Mouse (Mus musculus) lung, embryonic 16.5 days (tissue): ENCODE measurements around the gene Rasa3. TPM values are rescaled to one million over a fixed set of nuclear protein-coding genes. Genes with fewer than 3 reads are reported as not detected.
A peak's percentile ranks its signal among the peaks of the same experiment; 100 is the strongest.

Source experiments
- ATAC-seq: fragments of 200-750 bp; cut with Nextera tagmentation; 2 replicates; pipeline ENCODE4 v1.8.0; 2017; ENCODE audit warnings: low read depth, mild to moderate bottlenecking, moderate library complexity
- H3K27ac ChIP-seq: fragments of 300-500 bp; sonication (generic); 2 replicates; pipeline ENCODE4 v1.5.1; 2014; ENCODE audit warnings: mild to moderate bottlenecking, control low read depth, low read length
- H3K27me3 ChIP-seq: fragments of 300-500 bp; sonication (generic); 2 replicates; pipeline ENCODE4 v1.6.1; 2014; ENCODE audit warnings: low read depth, low read length, mixed read lengths; ENCODE audit not compliant: control insufficient read depth, insufficient read depth
- H3K36me3 ChIP-seq: fragments of 300-500 bp; sonication (generic); 2 replicates; pipeline ENCODE4 v1.6.1; 2014; ENCODE audit warnings: low read length; ENCODE audit not compliant: control insufficient read depth, insufficient read depth
- H3K4me1 ChIP-seq: fragments of 300-500 bp; sonication (generic); replicated peaks from 2 replicates; pipeline ENCODE4 v1.6.1; 2014; ENCODE audit warnings: low read length, mixed read lengths; ENCODE audit not compliant: control insufficient read depth, insufficient read depth
- H3K4me2 ChIP-seq: fragments of 300-500 bp; sonication (generic); 2 replicates; pipeline ENCODE4 v1.6.1; 2014; ENCODE audit warnings: low read depth, low read length, control low read depth
- H3K4me3 ChIP-seq: fragments of 300-500 bp; sonication (generic); 2 replicates; pipeline ENCODE4 v1.5.1; 2014; ENCODE audit warnings: mild to moderate bottlenecking, low read length, control low read depth
- H3K9ac ChIP-seq: fragments of 300-500 bp; sonication (generic); 2 replicates; pipeline ENCODE4 v1.6.1; 2014; ENCODE audit warnings: low read length, control low read depth
- H3K9me3 ChIP-seq: fragments of 300-500 bp; sonication (generic); 2 replicates; pipeline ENCODE4 v1.6.1; 2016; ENCODE audit warnings: low read length; ENCODE audit not compliant: control insufficient read depth
- WGBS: fragments of 180-500 bp; shearing (Covaris S2); extraction: QIAGEN DNeasy Blood & Tissue Kit; methylation state at CpG from one replicate; pipeline ENCODE4 v1.1.7; 2014; 5-methylcytosine and 5-hydroxymethylcytosine counted together
- polyA plus RNA-seq: library from polyadenylated mRNA; unstranded; fragments of >200 nt; fragmentation: Nextera tagmentation; extraction: Ambion mirVana; gene quantifications from 2 replicates; pipeline ENCODE4 v1.2.1, GENCODE M21; 2015

Gene Rasa3
- polyA plus RNA-seq, 1 experiment from 2014 or later = 50.7 TPM

DNA sequence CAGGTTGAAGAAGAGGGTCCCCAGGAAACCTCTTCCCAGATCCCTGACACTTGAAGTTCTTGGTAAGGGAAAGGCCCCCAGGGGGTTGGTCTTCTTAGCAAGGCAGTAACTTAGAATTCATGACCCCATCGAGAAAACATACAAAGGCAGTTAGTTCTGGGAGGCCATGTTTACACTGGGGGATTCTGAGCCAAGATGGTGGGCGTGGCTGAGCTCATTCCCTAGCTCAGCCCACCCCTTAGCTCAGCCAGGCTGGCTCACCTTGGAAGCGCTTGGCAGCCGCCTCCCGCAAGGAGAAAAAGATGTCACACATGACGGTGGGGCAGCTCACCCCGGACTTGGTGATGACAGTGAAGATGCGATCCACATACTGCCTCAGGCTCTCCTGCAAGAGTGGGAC lies 92.8 kb downstream of the Rasa3 start:
- H3K27ac ChIP-seq = no peak overlapping the region
- no peak overlapping the region for H3K4me3 ChIP-seq
- H3K4me2 ChIP-seq = no peak overlapping the region
- no peaks in the 10 kb centered on the region for H3K4me1 ChIP-seq
- peaks cover 30% of the 10 kb centered on the region for H3K36me3 ChIP-seq
- WGBS = 48% methylated on average over 8 of the region's 8 CpGs
- peak; percentile 24; the same call in 1 of the 2 replicates for ATAC-seq
- no peak overlapping the region for H3K9ac ChIP-seq
- H3K27me3 ChIP-seq = no peaks in the 10 kb centered on the region
- H3K9me3 ChIP-seq = no peaks in the 10 kb centered on the region

DNA sequence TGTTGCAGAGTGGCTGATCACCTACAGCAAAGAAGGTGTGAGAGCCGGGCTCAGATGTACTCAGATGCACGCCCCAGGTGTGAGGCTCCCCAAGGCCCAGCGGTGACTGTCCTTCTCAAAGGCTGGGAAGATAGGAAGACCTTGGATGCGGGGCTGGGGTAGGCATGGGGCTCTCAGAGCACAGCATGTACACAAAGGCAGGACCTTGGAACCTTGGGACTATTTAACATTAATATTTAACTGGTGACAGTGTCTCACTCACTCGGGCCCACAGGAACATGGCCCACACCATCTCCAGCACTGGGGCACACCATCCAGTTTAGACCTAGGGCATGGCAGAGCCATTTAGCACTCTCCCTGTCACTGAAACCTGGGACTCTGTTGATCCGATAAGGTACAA lies 99.5 kb downstream of the Rasa3 start:
- Histone ChIP-seq H3K4me3 (no peak overlapping the region), H3K4me2 (no peak overlapping the region), H3K36me3 (peaks cover 45% of the 10 kb centered on the region), H3K4me1 (no peaks in the 10 kb centered on the region), H3K9me3 (no peaks in the 10 kb centered on the region), H3K9ac (no peak overlapping the region), H3K27ac (no peak overlapping the region), H3K27me3 (no peaks in the 10 kb centered on the region)
- WGBS = 84% methylated on average over 6 of the region's 6 CpGs
- ATAC-seq = no peak

DNA sequence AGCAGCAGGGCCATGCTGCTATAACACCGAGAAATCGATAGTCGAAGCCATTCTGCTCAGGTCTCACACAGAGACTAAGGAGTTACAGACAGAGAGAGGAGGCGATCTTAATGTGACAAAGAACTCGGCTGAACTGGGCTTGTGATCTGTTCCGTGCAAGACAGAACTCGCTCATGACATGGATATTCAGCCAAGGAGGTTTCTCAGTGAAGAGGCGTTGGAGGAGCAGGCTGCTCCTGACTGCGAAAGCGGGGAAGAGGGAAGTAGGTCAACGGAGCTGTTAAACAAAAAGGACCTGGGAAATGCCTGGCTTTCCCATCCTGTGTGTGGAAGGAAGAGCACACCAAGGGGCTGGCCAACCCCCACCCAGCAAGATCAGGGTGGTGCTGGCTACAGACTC lies 105.4 kb downstream of the Rasa3 start:
- H3K36me3 ChIP-seq = peaks cover 26% of the 10 kb centered on the region
- no peak for ATAC-seq
- no peaks in the 10 kb centered on the region for H3K9me3 ChIP-seq
- no peak overlapping the region for H3K27ac ChIP-seq
- no peak overlapping the region for H3K9ac ChIP-seq
- H3K4me1 ChIP-seq = no peaks in the 10 kb centered on the region
- H3K27me3 ChIP-seq = no peaks in the 10 kb centered on the region
- no peak overlapping the region for H3K4me2 ChIP-seq
- no peak overlapping the region for H3K4me3 ChIP-seq
- WGBS = 88% methylated on average over 11 of the region's 11 CpGs

DNA sequence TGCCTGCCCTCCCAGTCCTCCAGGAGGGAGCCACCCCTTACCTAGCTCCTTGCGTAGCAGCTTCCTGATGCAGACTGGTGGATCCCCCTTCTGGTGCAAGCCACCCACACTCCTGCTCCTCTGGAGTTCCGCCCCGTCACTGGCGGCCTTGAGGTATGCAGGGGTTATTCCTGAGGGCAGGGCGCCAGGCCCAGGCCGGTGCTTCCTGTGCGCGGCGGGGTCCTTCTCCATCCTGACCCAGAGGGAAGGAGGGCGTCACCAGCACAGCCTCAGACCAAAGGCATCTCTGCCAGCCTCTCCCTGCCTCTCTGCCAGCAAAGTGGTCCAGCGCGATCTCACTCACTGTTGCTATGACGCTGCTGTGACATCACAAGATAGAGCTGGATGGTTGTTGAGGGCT lies 115.3 kb downstream of the Rasa3 start, which contains the start of gene 1700029H14Rik:
TSS of gene 1700029H14Rik (minus strand) at position 344 of the 400 bp plus-strand sequence.
- no peak within 1 kb of the TSS for H3K4me2 ChIP-seq
- H3K4me1 ChIP-seq = peaks cover 3% of the 10 kb centered on the region; the same call in 1 of the 2 replicates
- H3K9me3 ChIP-seq = no peaks in the 10 kb centered on the region
- H3K4me3 ChIP-seq = no peak within 1 kb of the TSS
- no peaks in the 10 kb centered on the region for H3K36me3 ChIP-seq
- no peak within 1 kb of the TSS for H3K9ac ChIP-seq
- H3K27me3 ChIP-seq = no peaks in the 10 kb centered on the region
- 18% methylated on average over 13 of the region's 13 CpGs for WGBS
- H3K27ac ChIP-seq = no peak within 1 kb of the TSS
- ATAC-seq = peak; percentile 70

DNA sequence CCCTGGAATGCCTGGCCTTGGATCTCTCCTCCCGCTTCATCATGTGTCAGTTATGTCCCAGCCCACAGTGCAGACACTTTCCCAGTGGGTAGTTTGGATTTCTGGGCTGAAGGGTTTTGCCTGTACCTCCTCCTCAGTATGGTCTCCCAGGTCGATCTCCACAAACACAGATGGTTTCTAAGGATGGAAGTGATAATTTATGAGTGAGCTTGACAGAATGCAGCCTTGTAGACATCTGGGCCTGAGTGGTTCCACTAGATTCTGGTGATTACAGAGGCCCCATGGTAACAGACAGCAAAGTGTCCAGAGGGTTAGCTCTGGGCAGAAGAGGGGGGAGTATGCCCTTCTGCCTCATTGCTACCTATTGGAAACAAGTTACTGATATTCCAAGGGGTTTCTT lies 119.9 kb downstream of the Rasa3 start:
- Histone ChIP-seq H3K4me1 (peaks cover 3% of the 10 kb centered on the region; the same call in 1 of the 2 replicates), H3K27me3 (no peaks in the 10 kb centered on the region), H3K4me3 (no peak overlapping the region), H3K9me3 (no peaks in the 10 kb centered on the region), H3K9ac (no peak overlapping the region), H3K27ac (no peak overlapping the region), H3K4me2 (no peak overlapping the region), H3K36me3 (no peaks in the 10 kb centered on the region)
- WGBS = 57% methylated on average over 2 of the region's 2 CpGs
- ATAC-seq = no peak

DNA sequence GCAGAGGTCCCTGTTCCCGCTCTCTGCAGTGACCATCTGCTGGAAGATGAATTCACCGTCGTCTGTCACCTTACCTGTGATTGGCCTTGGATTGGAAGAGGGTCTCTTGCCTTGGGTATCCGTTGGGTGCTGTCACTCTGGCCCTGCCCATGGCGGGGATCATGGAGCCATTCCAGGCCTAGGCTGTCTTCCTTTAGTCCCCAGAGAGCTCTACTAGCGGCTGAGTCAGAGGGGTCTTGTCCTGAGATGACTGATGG lies 125.9 kb downstream of the Rasa3 start:
- ATAC-seq = no peak
- Histone ChIP-seq H3K27ac (no peak overlapping the region), H3K9me3 (no peaks in the 10 kb centered on the region), H3K27me3 (no peaks in the 10 kb centered on the region), H3K36me3 (no peaks in the 10 kb centered on the region), H3K9ac (no peak overlapping the region), H3K4me3 (no peak overlapping the region), H3K4me1 (peaks cover 4% of the 10 kb centered on the region), H3K4me2 (no peak overlapping the region)
- WGBS = 85% methylated on average over 6 of the region's 6 CpGs

DNA sequence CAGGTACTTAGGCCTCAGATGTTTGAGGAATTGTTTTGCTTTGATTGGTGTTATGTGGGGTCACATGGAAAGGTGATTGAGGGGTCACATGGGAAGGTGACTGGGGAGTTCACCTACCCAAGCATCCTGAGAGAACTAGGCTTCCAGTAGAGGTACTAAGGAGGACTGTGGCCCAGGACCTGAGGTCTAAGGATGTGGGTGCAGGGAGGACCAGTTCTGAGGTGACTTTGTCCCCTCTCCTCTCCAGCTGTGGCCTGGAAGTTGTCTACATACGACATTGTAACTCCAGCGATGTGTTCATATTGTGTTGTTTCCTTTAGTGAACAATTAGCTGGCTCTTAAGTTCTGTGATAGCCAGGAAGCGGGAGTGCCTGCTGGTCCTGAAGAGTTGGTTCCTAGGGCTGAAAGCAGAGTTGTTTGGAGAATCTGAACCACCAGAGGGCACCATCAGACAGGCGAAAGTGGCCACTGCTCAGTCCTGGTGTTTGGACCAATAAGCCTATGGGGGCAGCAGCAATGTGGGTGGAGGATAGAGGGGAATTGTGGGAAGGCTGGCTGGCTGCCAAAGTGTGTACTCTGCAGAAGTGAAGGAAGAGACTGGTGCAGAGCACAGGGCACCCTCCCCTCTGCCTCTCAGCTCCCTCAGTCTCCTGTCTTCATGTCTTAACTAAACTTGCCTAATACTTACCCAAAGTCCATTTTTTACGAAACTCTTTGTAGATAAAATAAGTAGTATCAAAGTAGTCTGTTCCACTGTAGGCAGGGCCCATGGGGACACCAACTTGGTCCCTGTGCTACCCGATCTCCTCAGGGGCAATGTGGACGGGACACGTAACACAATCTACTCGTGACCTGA lies 126.5 kb downstream of the Rasa3 start:
- Histone ChIP-seq H3K9ac (no peak overlapping the region), H3K27me3 (no peaks in the 10 kb centered on the region), H3K27ac (no peak overlapping the region), H3K4me3 (no peak overlapping the region), H3K4me1 (peaks cover 4% of the 10 kb centered on the region), H3K4me2 (no peak overlapping the region), H3K36me3 (no peaks in the 10 kb centered on the region), H3K9me3 (no peaks in the 10 kb centered on the region)
- peak; percentile 95 for ATAC-seq
- 49% methylated on average over 9 of the region's 9 CpGs for WGBS

DNA sequence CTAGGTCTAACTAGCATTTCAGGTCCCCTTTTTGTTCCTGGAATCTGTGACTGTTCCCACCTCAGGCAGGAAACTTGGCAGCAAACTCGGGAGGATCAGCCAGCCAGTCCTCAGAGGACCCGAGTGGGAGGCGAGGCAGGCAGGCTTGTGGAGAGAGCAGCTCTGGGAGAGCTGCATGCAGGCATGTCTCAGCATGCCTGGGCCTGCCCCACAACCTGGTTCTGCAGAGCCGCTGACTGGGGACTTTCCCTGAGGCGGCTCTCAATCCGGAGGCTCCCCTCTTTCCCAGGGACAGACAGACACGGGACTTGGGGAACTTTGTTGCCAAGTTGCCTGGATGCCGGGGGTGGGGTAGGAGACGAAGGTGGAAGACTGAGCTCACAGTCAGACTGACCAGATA lies 128.6 kb downstream of the Rasa3 start:
- Histone ChIP-seq H3K4me2 (no peak overlapping the region), H3K4me3 (no peak overlapping the region), H3K36me3 (no peaks in the 10 kb centered on the region), H3K27ac (no peak overlapping the region), H3K4me1 (peaks cover 4% of the 10 kb centered on the region), H3K9me3 (peaks cover 4% of the 10 kb centered on the region; the same call in 1 of the 2 replicates), H3K9ac (no peak overlapping the region), H3K27me3 (no peaks in the 10 kb centered on the region)
- ATAC-seq = no peak
- WGBS = 34% methylated on average over 9 of the region's 9 CpGs

DNA sequence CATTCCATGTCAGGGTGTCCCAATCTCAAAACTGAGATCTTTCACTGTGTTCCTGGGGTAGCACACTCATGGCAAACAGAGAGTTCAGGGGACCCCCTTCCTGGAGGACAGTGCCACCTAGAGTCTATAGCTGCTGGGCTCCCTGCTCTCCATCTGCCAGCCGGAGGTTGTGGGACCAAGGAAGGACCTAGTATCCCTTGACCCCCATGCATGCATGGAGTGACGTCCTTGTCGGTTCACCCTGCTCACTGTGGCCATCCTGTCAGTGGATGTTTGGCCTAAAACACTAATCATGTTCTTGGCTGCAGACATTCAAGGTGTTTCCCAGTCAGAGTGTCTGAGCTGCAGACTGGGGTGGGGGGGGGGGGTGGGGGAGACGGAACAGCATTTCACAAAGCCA lies 129.2 kb downstream of the Rasa3 start:
- Histone ChIP-seq H3K9ac (no peak overlapping the region), H3K9me3 (peaks cover 4% of the 10 kb centered on the region; the same call in 1 of the 2 replicates), H3K36me3 (no peaks in the 10 kb centered on the region), H3K27ac (no peak overlapping the region), H3K4me3 (no peak overlapping the region), H3K27me3 (no peaks in the 10 kb centered on the region), H3K4me1 (peaks cover 4% of the 10 kb centered on the region), H3K4me2 (no peak overlapping the region)
- peak; percentile 35; the same call in 1 of the 2 replicates for ATAC-seq
- 23% methylated on average over 4 of the region's 4 CpGs for WGBS
